ENCODE assay signal across 25 mouse cellular contexts in the genomic region with DNA sequence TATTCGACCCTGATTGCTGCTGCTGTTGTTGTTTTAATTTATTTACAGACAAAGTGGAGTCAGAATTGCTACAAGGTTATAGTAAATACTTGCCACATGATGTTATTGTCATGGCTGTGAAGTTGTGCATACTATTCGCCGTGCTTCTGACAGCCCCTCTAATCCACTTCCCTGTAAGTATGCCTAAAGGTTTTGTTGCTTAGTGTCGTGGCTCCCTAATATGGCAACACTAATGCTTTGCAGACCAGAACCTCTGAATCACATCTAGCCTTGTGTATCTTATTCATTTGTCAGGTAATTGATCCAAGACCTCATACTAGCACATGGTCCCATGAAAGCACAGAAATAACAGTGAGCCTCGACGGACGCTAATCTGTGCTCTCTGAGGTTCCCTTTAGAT.
DNase-seq lines count a peak whose midpoint lies in the region; ATAC-seq and TF ChIP-seq lines count a peak whose summit lies in the region.
"Had no signal": no experiment of that assay in that cellular context is flagged by ENCODE, and none has a peak within 500 bp of the region (broad histone marks: within the 10 kb centered on the region; RNA-seq: fewer than 3 reads in every experiment).

No protein-coding gene starts in this region.

- H3K4me3 ChIP-seq in forebrain, embryonic 11.5 days (ENCODE audit: low read depth, low read length), result no peak overlapping the region
- no peak overlapping the region for H3K4me3 ChIP-seq in forebrain, postnatal 0 days (ENCODE audit: low read depth, low read length)
- no peak overlapping the region for H3K4me3 ChIP-seq in intestine, embryonic 14.5 days (ENCODE audit: low read depth, low read length)
- no peak overlapping the region for H3K4me3 ChIP-seq in intestine, embryonic 16.5 days (ENCODE audit: low read length)
- H3K4me3 ChIP-seq in embryonic facial prominence, embryonic 10.5 days, result no peak overlapping the region
- no peak overlapping the region for H3K4me3 ChIP-seq in limb, embryonic 10.5 days
- H3K4me3 ChIP-seq: forebrain, embryonic 13.5 days; hindbrain, embryonic 13.5 days; layer of hippocampus, adult 2 months; liver, embryonic 12.5 days; megakaryocyte, embryonic 14.5 days; midbrain, embryonic 15.5 days; neural tube, embryonic 15.5 days; stomach, embryonic 15.5 days had no signal

- no peak for TF ChIP-seq CTCF in forebrain, postnatal 0 days (IDR thresholded peaks at IDR 0.05; ENCODE audit: low read depth)

- peak; percentile 30 for DNase-seq in forebrain, embryonic 11.5 days (ENCODE audit: low spot score)
- DNase-seq in forebrain, postnatal 0 days, result no peak
- DNase-seq in intestine, embryonic 14.5 days (ENCODE audit: low spot score), result peak; percentile 24
- peak; percentile 29 for DNase-seq in embryonic facial prominence, embryonic 10.5 days (ENCODE audit: low spot score)
- no peak for DNase-seq in limb, embryonic 10.5 days (ENCODE audit: low spot score)
- no peak for DNase-seq in spleen, postnatal 36 days (ENCODE audit: low spot score in 2 of 2)
- DNase-seq: adrenal gland, postnatal 14 days; cerebellum, adult 11 months; cerebellum, postnatal 14 days; gastrocnemius, postnatal 14 days; lung, adult 2 months; right cerebral cortex, postnatal 25 days; thymus, adult 2 months had no signal

- no peak overlapping the region for H3K4me2 ChIP-seq in forebrain, embryonic 11.5 days (ENCODE audit: low read depth, low read length, severe bottlenecking)
- H3K4me2 ChIP-seq in forebrain, postnatal 0 days (ENCODE audit: low read depth), result no peak overlapping the region
- no peak overlapping the region; the same call in 1 of the 2 replicates for H3K4me2 ChIP-seq in intestine, embryonic 14.5 days (ENCODE audit: low read length)
- no peak overlapping the region for H3K4me2 ChIP-seq in intestine, embryonic 16.5 days (ENCODE audit: low read depth, low read length)
- H3K4me2 ChIP-seq: forebrain, embryonic 13.5 days; hindbrain, embryonic 13.5 days; liver, embryonic 12.5 days; midbrain, embryonic 15.5 days; neural tube, embryonic 15.5 days had no signal

- H3K36me3 ChIP-seq in forebrain, embryonic 11.5 days (ENCODE audit: control insufficient read depth, insufficient read depth, low read length), result no peaks in the 10 kb centered on the region
- H3K36me3 ChIP-seq in forebrain, postnatal 0 days (ENCODE audit: insufficient read depth), result no peaks in the 10 kb centered on the region
- H3K36me3 ChIP-seq in intestine, embryonic 14.5 days (ENCODE audit: control insufficient read depth, insufficient read depth, low read length), result no peaks in the 10 kb centered on the region
- H3K36me3 ChIP-seq in intestine, embryonic 16.5 days (ENCODE audit: control insufficient read depth, insufficient read depth, low read length), result no peaks in the 10 kb centered on the region
- no peaks in the 10 kb centered on the region for H3K36me3 ChIP-seq in embryonic facial prominence, embryonic 10.5 days (replicated peaks)
- H3K36me3 ChIP-seq in limb, embryonic 10.5 days, result no peaks in the 10 kb centered on the region
- H3K36me3 ChIP-seq: liver, embryonic 12.5 days; midbrain, embryonic 15.5 days; stomach, embryonic 15.5 days had no signal

- H3K9ac ChIP-seq in forebrain, embryonic 11.5 days (ENCODE audit: low read length), result no peak overlapping the region
- H3K9ac ChIP-seq in forebrain, postnatal 0 days, result no peak overlapping the region
- H3K9ac ChIP-seq in intestine, embryonic 14.5 days (ENCODE audit: low read length), result no peak overlapping the region
- no peak overlapping the region for H3K9ac ChIP-seq in intestine, embryonic 16.5 days (ENCODE audit: low read depth, low read length)
- H3K9ac ChIP-seq: forebrain, embryonic 13.5 days; hindbrain, embryonic 13.5 days; liver, embryonic 12.5 days; midbrain, embryonic 15.5 days; neural tube, embryonic 15.5 days; stomach, embryonic 15.5 days had no signal

- no peaks in the 10 kb centered on the region for H3K9me3 ChIP-seq in forebrain, embryonic 11.5 days (ENCODE audit: control insufficient read depth, low read length)
- no peaks in the 10 kb centered on the region for H3K9me3 ChIP-seq in forebrain, postnatal 0 days (ENCODE audit: low read length)
- no peaks in the 10 kb centered on the region for H3K9me3 ChIP-seq in intestine, embryonic 14.5 days (ENCODE audit: control insufficient read depth, low read length)
- no peaks in the 10 kb centered on the region for H3K9me3 ChIP-seq in intestine, embryonic 16.5 days (ENCODE audit: control insufficient read depth, low read length)
- H3K9me3 ChIP-seq in embryonic facial prominence, embryonic 10.5 days, result no peaks in the 10 kb centered on the region
- no peaks in the 10 kb centered on the region for H3K9me3 ChIP-seq in limb, embryonic 10.5 days (replicated peaks)
- H3K9me3 ChIP-seq: forebrain, embryonic 13.5 days; hindbrain, embryonic 13.5 days; liver, embryonic 12.5 days; megakaryocyte, embryonic 14.5 days; midbrain, embryonic 15.5 days; neural tube, embryonic 15.5 days; stomach, embryonic 15.5 days had no signal

- H3K4me1 ChIP-seq in forebrain, embryonic 11.5 days (replicated peaks; ENCODE audit: control insufficient read depth, insufficient read depth, low read length), result no peaks in the 10 kb centered on the region
- no peaks in the 10 kb centered on the region for H3K4me1 ChIP-seq in forebrain, postnatal 0 days (ENCODE audit: insufficient read depth)
- peaks cover 6% of the 10 kb centered on the region; the same call in 1 of the 2 replicates for H3K4me1 ChIP-seq in intestine, embryonic 14.5 days (replicated peaks; ENCODE audit: control insufficient read depth, insufficient read depth, low read length)
- no peaks in the 10 kb centered on the region for H3K4me1 ChIP-seq in intestine, embryonic 16.5 days (ENCODE audit: control insufficient read depth, insufficient read depth, low read length)
- H3K4me1 ChIP-seq in embryonic facial prominence, embryonic 10.5 days, result peaks cover 52% of the 10 kb centered on the region
- peaks cover 50% of the 10 kb centered on the region for H3K4me1 ChIP-seq in limb, embryonic 10.5 days
- H3K4me1 ChIP-seq: liver, embryonic 12.5 days; midbrain, embryonic 15.5 days; stomach, embryonic 15.5 days had no signal

- WGBS in forebrain, embryonic 11.5 days, result 71% methylated on average over 7 of the region's 7 CpGs
- WGBS in forebrain, postnatal 0 days, result 74% methylated on average over 7 of the region's 7 CpGs
- 52% methylated on average over 7 of the region's 7 CpGs for WGBS in intestine, embryonic 14.5 days
- 62% methylated on average over 7 of the region's 7 CpGs for whole genome bisulfite sequencing in intestine, embryonic 16.5 days
- WGBS in embryonic facial prominence, embryonic 10.5 days, result 36% methylated on average over 7 of the region's 7 CpGs
- 48% methylated on average over 7 of the region's 7 CpGs for WGBS in limb, embryonic 10.5 days

- no peak overlapping the region for H3K27ac ChIP-seq in forebrain, embryonic 11.5 days (ENCODE audit: low read depth, low read length)
- no peak overlapping the region for H3K27ac ChIP-seq in forebrain, postnatal 0 days (ENCODE audit: low read depth, low read length)
- H3K27ac ChIP-seq in intestine, embryonic 14.5 days (ENCODE audit: low read depth), result peak overlapping the region; percentile 75; the same call in 1 of the 2 replicates
- H3K27ac ChIP-seq in intestine, embryonic 16.5 days (ENCODE audit: low read length), result no peak overlapping the region
- peak overlapping the region; percentile 76 for H3K27ac ChIP-seq in embryonic facial prominence, embryonic 10.5 days (replicated peaks)
- peak overlapping the region; percentile 42; the same call in 1 of the 2 replicates for H3K27ac ChIP-seq in limb, embryonic 10.5 days
- H3K27ac ChIP-seq: forebrain, embryonic 13.5 days; hindbrain, embryonic 13.5 days; layer of hippocampus, adult 2 months; liver, embryonic 12.5 days; midbrain, embryonic 15.5 days; neural tube, embryonic 15.5 days; stomach, embryonic 15.5 days had no signal

- H3K27me3 ChIP-seq in forebrain, embryonic 11.5 days (ENCODE audit: control insufficient read depth, insufficient read depth, low read length), result no peaks in the 10 kb centered on the region
- H3K27me3 ChIP-seq in forebrain, postnatal 0 days (ENCODE audit: insufficient read depth, low read length), result no peaks in the 10 kb centered on the region
- no peaks in the 10 kb centered on the region for H3K27me3 ChIP-seq in intestine, embryonic 14.5 days (replicated peaks; ENCODE audit: control insufficient read depth, insufficient read depth, low read length)
- H3K27me3 ChIP-seq in intestine, embryonic 16.5 days (replicated peaks; ENCODE audit: control insufficient read depth, insufficient read depth, low read length), result no peaks in the 10 kb centered on the region
- H3K27me3 ChIP-seq in embryonic facial prominence, embryonic 10.5 days (replicated peaks; ENCODE audit: low read depth, poor library complexity, severe bottlenecking), result no peaks in the 10 kb centered on the region
- peaks cover 36% of the 10 kb centered on the region for H3K27me3 ChIP-seq in limb, embryonic 10.5 days (ENCODE audit: low read depth, poor library complexity, severe bottlenecking)
- H3K27me3 ChIP-seq: forebrain, embryonic 13.5 days; hindbrain, embryonic 13.5 days; liver, embryonic 12.5 days; megakaryocyte, embryonic 14.5 days; midbrain, embryonic 15.5 days; neural tube, embryonic 15.5 days; stomach, embryonic 15.5 days had no signal

- no peak for ATAC-seq in forebrain, embryonic 11.5 days (replicated peaks; ENCODE audit: low FRiP score)
- no peak for ATAC-seq in forebrain, postnatal 0 days
- ATAC-seq in intestine, embryonic 14.5 days (replicated peaks; ENCODE audit: low FRiP score, low TSS enrichment, low read depth), result no peak
- no peak for ATAC-seq in intestine, embryonic 16.5 days
- ATAC-seq in erythroid progenitor cell, adult 5-6 weeks (replicated peaks; ENCODE audit: low FRiP score, poor library complexity, severe bottlenecking), result no peak
- ATAC-seq: CD4-positive, CD25-positive, alpha-beta regulatory T cell, adult 4 months; forebrain, embryonic 13.5 days; inflammation-experienced regulatory T-cells, adult 6 months; liver, embryonic 12.5 days; midbrain, embryonic 15.5 days had no signal

Comparison
In these comparisons a context has a peak if more than half of its experiments do, and no peak if none do; other contexts are left out.
1. DNase-seq: peak in forebrain, embryonic 11.5 days (single experiment), intestine, embryonic 14.5 days (single experiment) and embryonic facial prominence, embryonic 10.5 days (single experiment); none in forebrain, postnatal 0 days (single experiment), limb, embryonic 10.5 days (single experiment) and spleen, postnatal 36 days (0 of 2).
2. H3K27ac ChIP-seq: peak in intestine, embryonic 14.5 days (single experiment), embryonic facial prominence, embryonic 10.5 days (single experiment) and limb, embryonic 10.5 days (single experiment); none in forebrain, embryonic 11.5 days (single experiment), forebrain, postnatal 0 days (single experiment) and intestine, embryonic 16.5 days (single experiment).